Mouse (Mus musculus) heart, postnatal 36 days (tissue): ENCODE data around the gene Ttc6. TPM values are rescaled to one million over a fixed set of nuclear protein-coding genes. Genes with fewer than 3 reads are reported as not detected.
A peak's percentile ranks its signal among the peaks of the same experiment; 100 is the strongest.

Experiments used
- DNase-seq, 2 experiments: peaks; one replicate each; pipeline ENCODE4 v3.0.0; 2021 to 2022
- intact Hi-C: fragments of 180-260 bp; cut with DNase I; formaldehyde crosslinking; loops from one replicate; pipeline ENCODE4 v1.15.1; 2025
- total RNA-seq, 2 experiments: library from RNA; stranded (reverse); gene quantifications; 2 replicates each; pipeline ENCODE4 v1.2.3; 2021

The Ttc6 gene
- total RNA-seq, 2 experiments from 2014 or later = not detected

DNA sequence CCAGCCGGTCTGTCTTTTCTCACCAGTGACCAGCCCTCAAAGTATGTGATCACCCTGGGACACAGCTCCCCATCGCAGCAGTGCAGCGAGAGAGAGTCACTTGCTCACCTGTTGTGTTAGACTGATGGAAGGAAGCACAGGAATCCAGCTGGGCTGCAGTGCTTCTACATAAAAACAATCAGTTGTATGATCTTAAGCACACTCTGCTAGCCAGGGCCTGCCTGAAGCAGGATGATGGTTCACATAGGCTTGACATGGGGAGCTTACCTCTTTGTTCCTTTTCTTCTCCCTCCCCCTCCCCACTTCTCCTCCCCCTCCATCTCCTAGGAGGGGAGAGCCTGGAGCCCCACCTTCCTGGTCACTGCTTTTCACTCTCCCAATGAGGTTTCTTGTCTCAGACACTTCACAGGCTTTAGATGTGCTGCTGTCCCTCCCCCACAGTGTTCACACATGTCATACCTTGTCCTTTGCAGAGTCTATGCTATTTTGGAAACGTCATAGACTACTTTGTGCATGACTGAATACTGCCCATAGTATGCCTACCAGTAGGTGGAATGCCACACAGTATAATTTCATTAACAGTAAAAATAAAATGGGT is 60.2 kb downstream of the Ttc6 start:
- DNase-seq = no peak
- intact Hi-C loops = no loop called here

- no peak for DNase-seq
- intact Hi-C loops = no loop called here
Observed at GRCm38 (mm10) chr12:57650011-57650410, 86.1 kb downstream of the Ttc6 start.

DNA sequence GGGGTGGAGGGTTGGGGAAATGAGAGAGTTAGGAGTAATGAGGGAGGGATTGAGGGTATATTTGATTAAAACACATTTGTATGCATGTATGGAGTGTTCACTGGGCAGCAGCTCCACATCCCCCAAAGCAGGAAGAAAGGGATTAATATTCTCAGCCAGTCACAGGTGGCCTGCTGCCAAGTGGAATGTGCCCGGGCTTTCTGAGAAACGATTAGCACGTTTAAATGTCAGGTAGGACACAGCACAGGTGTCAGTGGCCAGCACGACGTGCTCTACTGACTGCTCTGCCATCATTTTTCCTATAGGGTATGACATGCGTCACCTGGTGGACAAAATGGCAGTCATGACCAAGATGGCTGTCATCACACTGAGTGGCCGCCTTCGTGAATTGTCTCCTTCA is 86.8 kb downstream of the Ttc6 start:
- intact Hi-C loops = no loop called here
- no peak for DNase-seq

GRCm38 (mm10) chr12:57662986-57663674 is 99.2 kb downstream of the Ttc6 start:
- intact Hi-C loops = no loop called here
- no peak for DNase-seq

DNA sequence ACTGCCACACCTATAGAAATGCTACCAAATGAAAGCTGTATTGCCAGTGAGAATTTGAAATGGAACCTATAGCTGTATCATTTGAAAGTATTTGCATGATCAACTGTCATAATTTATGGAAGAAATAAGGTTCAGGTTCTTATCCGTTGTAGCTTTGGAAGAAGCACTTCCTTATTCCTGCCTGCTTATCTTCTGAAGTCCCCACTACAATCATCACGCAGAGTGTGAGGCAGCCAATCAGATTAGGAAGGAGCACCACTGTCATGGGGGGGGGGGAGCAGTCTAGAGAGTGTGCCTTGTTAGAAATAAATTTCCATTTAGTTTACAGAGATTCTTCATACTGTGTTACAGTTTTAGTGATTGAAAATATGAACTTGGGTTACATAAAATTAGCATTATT is 108.5 kb downstream of the Ttc6 start:
- no peak for DNase-seq
- intact Hi-C loops = no loop called here

DNA sequence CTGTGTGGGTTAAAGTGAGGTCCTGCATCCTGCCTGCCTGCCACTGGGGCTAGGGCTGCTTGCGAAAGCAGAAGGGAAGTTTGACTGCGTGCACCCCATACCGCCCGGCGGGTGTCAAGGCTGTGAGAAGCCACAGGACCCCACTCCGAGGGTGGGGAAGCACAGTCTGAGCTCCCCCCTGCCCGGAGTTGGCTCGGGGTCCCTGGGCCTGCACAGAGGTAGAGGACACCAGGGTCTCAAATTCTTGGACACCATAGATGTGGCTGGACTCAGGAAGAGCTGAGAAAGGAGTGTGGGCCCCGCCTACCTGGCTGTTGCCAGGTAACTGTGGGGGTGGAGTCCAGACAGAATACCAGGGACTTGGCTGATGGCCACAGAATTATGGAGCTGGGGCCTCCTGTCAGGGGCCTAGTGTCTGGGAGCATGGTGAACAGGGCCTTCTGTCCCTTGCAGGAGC is 121.1 kb downstream of the Ttc6 start:
- intact Hi-C loops = no loop called here
- DNase-seq = no peak

- intact Hi-C loops = no loop called here
- no peak for DNase-seq
Observed at GRCm38 (mm10) chr12:57709966-57710365, 146.1 kb downstream of the Ttc6 start.

DNA sequence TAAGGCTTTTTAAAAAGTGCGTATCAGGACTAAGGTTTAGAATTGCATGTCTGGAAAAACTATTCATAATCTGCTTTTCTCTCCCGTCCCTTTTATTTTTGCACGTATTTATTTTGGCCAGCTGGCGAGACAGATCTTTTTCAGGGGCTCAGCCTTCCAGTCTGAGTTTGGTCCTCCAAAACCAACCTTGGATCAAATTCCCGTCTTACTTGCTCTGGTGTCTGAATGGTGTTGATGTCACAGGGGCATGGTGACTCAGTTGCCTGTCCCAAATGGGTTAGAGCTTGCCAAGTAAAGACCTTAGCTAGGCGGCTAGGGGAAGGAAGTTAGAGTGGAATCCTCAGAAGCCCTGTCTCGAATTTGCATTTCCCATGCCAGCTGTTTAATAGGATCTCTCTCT is 200.8 kb downstream of the Ttc6 start:
- no peak for DNase-seq
- intact Hi-C loops = no loop called here

DNA sequence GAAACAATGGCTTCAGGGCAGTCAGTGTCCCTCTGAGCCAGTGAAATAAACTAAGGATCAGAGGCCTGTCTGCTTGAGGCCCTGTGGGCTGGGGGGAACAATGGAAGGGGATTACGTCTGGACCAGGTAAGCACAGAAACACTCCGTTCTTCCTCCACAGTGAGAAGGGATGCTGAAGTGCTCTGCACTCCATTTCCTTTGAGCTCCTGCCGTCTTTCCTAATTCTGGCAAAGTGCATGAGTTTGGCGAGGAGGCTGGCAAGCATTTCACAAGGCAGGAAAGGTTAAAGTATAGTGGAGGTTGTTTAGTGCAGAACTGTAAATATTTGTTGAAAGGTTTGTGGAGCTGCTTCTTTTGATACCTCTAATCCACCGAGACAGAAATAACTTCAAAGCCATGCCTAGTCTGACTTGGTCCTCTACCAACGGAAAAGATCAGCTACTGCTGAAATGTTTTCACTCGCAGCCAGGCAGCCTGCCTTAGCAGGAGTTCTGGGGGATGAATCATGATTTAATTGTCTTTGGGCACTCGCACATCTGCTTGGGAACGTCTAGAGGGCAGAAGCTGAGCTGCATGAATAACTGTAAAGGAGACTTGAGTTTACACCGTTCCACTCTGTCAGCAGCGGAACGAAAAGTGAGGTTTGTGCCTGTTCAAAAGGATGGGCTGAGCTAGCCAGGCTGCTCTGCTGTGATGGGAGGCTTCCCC is 212.5 kb downstream of the Ttc6 start:
- DNase-seq = no peak
- intact Hi-C loops = no loop called here

- no peak for DNase-seq
- intact Hi-C loops = no loop called here
Observed at GRCm38 (mm10) chr12:57781926-57782325, 218.0 kb downstream of the Ttc6 start.

DNA sequence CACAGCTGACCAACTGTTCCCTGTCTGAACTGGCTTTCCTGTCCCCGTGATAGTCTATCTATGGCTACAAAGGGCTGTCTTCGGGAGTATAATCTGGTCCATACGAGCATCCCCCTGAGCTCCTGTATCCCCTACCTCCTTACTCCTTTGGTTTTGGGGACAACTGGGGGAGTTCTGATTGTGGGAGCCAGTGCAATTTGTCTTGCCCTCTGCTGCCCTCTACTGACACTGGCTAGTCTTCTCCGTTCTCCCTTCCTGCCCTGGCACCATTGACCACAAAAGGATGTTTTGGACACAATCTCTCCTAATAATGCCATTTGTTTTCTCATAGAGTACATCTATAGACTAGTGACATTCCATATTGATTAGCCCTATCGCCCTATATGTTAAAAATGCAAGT is 223.6 kb downstream of the Ttc6 start:
- intact Hi-C loops = loop anchor here (1.0 kb wide), 1 partner anchor 506 kb away; no protein-coding TSS in a partner anchor
- peak in 1 of 2 experiments; percentile 9 for DNase-seq

Other genes starting within 250 kb of the Ttc6 start
- not detected for gene Foxa1, start 17.2 kb upstream of the Ttc6 start, total RNA-seq